Mouse (Mus musculus): ENCODE results near the gene Add2. TPM values are rescaled to one million over a fixed set of nuclear protein-coding genes. Genes with fewer than 3 reads are reported as not detected.

Gene Add2
- total RNA-seq, 2 experiments from 2014 or later: 241 to 253 TPM

DNA sequence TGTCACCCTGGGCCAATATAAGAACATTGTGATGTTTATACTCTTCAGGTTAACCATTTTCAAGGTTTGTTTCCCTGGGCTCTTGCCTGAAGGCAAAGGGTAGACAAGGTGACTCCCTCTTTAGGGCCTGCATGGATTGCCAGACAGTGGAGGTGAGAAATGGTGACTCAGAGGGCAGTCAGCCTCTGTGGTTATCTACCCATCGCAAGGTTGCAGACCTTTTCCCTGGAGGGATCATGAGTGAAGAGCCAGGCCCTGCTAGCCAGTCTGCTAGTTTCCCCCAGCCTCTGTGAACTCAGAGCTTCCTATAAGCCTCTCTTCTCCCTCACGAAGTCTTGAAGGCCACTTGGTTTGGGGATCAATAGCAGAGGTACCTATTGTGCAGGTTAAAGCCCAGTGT, 48.0 kb downstream of the Add2 start:
- no peak for DNase-seq (ENCODE audit: low spot score in 2 of 2)

- DNase-seq (ENCODE audit: low spot score in 2 of 2): no peak
These were observed 49.4 kb downstream of the Add2 start for GRCm38 (mm10) chr6:86077880-86078279.

DNA sequence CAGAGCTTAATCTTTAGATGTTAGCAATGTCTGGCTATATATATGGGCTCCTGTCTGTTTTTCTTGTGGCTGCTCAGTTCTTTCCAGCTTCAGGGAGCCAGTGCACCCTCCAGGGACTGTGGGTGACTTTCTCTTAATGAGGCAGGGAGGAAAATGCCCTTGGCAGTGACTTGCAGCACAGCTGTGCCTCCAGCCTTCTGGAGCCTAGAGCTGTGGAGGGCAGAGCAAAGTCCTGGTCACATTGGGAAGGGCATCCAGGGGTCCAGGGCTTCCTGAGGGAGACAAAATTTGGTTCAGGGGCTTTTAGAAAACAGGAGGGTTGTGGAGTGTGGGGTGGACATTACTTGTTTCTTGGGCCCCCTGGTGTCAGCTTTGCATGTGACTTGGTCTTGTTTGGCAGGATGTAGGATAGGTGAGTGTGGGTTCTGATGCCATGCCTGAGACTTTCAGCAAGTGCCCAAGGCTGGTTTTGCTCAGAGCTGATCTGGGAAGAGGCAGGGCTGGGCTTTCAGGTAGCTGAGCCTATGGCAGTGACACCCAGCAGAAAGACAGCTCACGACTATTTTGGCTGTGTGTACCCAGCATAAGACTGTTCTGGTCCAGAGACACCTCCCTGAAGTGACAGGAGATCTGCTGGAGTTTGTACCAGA, 50.0 kb downstream of the Add2 start:
- DNase-seq (ENCODE audit: low spot score in 2 of 2): no peak

- no peak for DNase-seq (ENCODE audit: low spot score in 2 of 2)
These were observed 50.8 kb downstream of the Add2 start for GRCm38 (mm10) chr6:86079323-86079722.

GRCm38 (mm10) chr6:86085518-86085917, 57.0 kb downstream of the Add2 start:
- peak in 1 of 2 experiments; percentile 69 for DNase-seq (ENCODE audit: low spot score in 2 of 2)

GRCm38 (mm10) chr6:86086851-86087571, 58.5 kb downstream of the Add2 start:
- DNase-seq (ENCODE audit: low spot score in 2 of 2): peak; percentile 75 to 83

- peak in 1 of 2 experiments; percentile 84 for DNase-seq (ENCODE audit: low spot score in 2 of 2)
These were observed 59.3 kb downstream of the Add2 start for GRCm38 (mm10) chr6:86087813-86088212.

DNA sequence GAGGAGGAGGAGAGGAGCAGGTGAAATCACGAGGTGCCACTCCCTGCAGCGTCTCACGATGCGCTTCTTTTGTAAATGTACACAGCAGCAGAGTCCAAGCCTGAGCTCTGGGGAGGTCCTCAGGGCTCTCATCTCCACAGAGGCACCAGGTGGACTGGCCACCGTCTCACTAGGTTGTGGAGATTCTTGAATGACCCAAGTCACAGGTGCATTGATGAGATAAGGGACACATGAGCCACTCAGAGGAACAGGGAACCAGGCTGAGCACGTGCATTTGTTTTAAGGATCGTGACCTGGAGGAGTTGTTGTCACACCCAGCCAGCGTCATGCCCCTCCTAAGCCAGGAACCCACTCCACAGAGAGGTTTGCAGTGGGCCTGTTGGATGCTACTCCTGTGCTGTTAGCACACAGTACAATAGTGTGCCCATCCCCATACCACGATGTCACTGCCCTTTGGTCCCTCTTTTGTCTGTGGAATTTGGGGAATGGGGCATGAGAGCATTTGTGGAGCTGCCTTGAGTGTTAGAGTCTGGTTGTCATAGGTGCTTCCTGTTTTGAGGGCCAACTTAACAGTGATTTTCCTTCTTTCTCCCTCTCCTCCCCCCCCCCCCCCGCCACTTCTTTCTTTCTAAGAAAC, 65.8 kb downstream of the Add2 start:
- no peak for DNase-seq (ENCODE audit: low spot score in 2 of 2)

- DNase-seq (ENCODE audit: low spot score in 2 of 2): no peak
These were observed 67.0 kb downstream of the Add2 start for GRCm38 (mm10) chr6:86095518-86095917.

- no peak for DNase-seq (ENCODE audit: low spot score in 2 of 2)
These were observed 68.3 kb downstream of the Add2 start for GRCm38 (mm10) chr6:86096733-86097132.

GRCm38 (mm10) chr6:86097155-86097554, 68.7 kb downstream of the Add2 start:
- no peak for DNase-seq (ENCODE audit: low spot score in 2 of 2)

DNA sequence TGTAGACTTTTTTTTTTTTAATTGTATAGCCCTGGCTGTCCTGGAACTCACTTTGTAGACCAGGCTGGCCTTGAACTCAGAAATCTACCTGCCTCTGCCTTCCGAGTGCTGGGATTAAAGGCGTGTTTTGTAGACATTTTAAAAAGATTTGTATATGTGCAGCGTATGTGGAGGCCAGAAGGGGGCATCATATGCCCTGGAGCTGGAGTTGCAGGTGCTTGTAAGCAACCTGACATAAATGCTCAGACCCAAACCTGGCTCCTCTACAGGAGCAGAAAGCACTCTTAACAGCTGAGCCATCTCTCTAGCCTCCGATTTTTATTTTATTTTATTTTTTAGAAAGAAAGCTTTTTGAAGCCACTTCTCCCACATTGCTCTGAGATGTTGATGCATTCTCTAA, 70.5 kb downstream of the Add2 start:
- no peak for DNase-seq (ENCODE audit: low spot score in 2 of 2)

GRCm38 (mm10) chr6:86101451-86101850, 73.0 kb downstream of the Add2 start:
- no peak for DNase-seq (ENCODE audit: low spot score in 2 of 2)

DNA sequence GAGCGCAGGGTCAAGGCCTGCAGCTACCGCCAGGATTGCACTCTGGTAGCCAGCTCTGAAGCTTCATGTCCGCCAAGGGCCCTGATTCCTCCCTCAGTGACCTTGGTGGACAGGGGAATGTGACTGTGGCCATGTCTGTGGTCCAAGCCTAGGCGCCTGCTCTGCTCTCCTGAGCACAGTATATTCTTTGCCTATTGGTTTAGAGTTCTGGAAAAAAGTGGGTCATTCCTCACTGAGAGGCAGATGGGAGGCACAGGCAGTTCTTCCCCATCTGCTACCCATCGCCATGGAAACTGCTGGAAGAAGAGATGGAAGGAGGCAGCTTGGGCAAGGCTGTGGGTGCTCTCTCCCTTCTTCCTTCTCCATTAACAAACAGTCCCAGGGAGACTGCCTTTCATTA, 74.4 kb downstream of the Add2 start:
- peak; percentile 67 to 90 for DNase-seq (ENCODE audit: low spot score in 2 of 2)

- no peak for DNase-seq (ENCODE audit: low spot score in 2 of 2)
These were observed 75.1 kb downstream of the Add2 start for GRCm38 (mm10) chr6:86103614-86104013.

- DNase-seq (ENCODE audit: low spot score in 2 of 2): no peak
These were observed 76.2 kb downstream of the Add2 start for GRCm38 (mm10) chr6:86104719-86105118.

DNA sequence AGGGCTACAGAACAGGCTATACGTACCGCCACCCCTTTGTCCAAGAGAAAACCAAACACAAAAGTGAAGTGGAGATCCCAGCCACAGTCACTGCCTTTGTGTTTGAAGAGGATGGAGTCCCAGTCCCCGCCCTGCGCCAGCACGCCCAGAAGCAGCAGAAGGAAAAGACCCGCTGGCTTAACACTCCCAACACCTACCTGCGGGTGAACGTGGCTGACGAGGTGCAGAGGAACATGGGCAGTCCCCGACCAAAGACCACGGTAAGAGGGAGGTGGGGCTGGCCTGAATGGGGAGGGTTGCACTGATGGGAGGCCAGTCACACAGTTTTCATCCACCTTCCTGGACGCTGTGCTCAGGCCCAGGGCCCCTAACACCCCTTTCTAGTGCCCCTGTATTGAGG, 77.6 kb downstream of the Add2 start:
- no peak for DNase-seq (ENCODE audit: low spot score in 2 of 2)

GRCm38 (mm10) chr6:86107101-86107500, 78.6 kb downstream of the Add2 start:
- no peak for DNase-seq (ENCODE audit: low spot score in 2 of 2)

DNA sequence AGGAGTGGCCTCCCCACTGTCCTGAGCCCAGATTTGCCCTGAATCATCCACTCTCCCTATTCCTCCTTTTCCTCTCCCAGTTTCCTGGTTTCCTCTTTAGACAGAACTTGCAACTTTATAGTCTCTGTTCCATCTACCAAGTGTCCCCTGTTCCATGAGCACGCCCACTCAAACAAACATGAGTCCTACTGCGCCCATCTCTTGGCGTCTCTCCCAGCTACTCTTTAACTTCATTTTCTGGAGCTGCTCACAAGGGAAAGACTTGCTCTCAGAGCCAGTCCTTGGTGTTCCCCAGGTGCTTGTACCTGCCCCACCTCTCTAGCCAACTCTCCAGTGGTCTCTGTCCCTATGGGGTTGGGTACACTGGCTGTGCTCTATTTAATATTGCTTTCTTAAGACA, 87.4 kb downstream of the Add2 start:
- no peak for DNase-seq (ENCODE audit: low spot score in 2 of 2)

DNA sequence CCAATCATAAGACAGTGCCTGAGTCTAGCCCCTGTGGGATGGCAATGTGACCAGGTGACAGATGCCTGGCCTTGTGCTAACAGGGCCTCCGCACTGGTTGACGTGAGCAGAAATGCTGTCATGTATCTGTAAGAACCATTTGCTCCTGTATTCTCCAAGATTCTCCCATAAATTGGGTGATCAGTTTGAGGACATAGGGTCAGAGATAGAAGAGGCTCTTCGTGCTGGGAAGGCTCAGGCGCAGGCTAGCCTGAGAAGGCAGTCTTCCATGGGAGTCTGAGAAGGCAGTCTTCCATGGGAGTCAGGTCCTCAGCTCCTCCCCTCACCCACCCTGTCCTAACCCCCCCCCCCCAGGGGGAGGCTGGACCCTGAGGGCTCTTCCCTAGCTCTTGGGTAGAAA, 94.6 kb downstream of the Add2 start:
- DNase-seq (ENCODE audit: low spot score in 2 of 2): no peak

- no peak for DNase-seq (ENCODE audit: low spot score in 2 of 2)
These were observed 97.3 kb downstream of the Add2 start for GRCm38 (mm10) chr6:86125761-86126160.

DNA sequence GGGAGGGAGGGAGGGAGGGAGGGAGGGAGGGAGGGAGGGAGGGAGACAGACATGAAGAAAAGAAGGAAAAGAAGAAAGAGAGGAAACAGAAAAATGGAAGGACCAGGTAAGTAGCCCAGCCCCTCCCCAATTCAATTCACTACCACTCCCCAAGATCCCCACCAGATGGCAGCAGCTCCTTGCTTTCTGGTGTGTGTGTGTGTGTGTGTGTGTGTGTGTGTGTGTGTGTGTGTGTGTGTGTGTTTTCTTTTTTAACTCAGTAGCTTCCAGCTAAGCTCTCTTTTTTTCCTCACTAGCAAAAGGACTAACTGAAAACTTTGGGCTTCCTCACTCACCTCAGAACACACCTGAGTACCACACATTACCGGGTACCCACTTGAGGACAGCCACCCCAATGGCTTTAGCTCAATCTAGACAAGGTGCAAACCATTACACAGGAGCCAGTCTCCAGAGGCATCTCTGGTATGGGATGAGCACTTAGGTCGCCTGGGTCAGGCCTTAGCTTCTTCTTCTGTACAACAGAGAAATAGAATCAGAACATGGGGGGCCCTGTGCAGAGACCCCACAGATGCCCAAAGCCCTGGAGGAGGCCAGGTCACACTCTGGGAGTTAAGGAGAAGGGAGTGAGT, 98.6 kb downstream of the Add2 start:
- DNase-seq (ENCODE audit: low spot score in 2 of 2): peak; percentile 67 to 71
